Mouse (Mus musculus) E14TG2a.4 (cell line): Measurements from ENCODE around the gene Alg14.

Source experiments
- H3K27me3 ChIP-seq: 2 replicates; pipeline ENCODE4 v1.6.1; 2014; ENCODE audit warnings: low read length, control low read depth; ENCODE audit not compliant: insufficient read depth
- H3K36me3 ChIP-seq: 2 replicates; pipeline ENCODE4 v1.6.1; 2014; ENCODE audit warnings: low read length, control low read depth; ENCODE audit not compliant: insufficient read depth
- H3K4me1 ChIP-seq: replicated peaks from 2 replicates; pipeline ENCODE4 v1.6.1; 2014; ENCODE audit warnings: low read depth, low read length, control low read depth
- H3K4me3 ChIP-seq: replicated peaks from 2 replicates; pipeline ENCODE4 v1.5.1; 2014; ENCODE audit warnings: mild to moderate bottlenecking, low read length
- H3K9me3 ChIP-seq: 2 replicates; pipeline ENCODE4 v1.6.1; 2014; ENCODE audit warnings: low read length, control low read depth
- CTCF ChIP-seq: conservative IDR thresholded peaks from 2 replicates; pipeline ENCODE4 v1.5.1; 2014; ENCODE audit warnings: low read length
- NANOG ChIP-seq: IDR thresholded peaks from 2 replicates; pipeline ENCODE4 v1.6.1; 2014; ENCODE audit warnings: borderline replicate concordance, low read length, mixed read lengths
- POU5F1 ChIP-seq: IDR thresholded peaks from 2 replicates; pipeline ENCODE4 v1.6.1; 2014; ENCODE audit warnings: low read length, borderline replicate concordance

Gene Alg14

DNA sequence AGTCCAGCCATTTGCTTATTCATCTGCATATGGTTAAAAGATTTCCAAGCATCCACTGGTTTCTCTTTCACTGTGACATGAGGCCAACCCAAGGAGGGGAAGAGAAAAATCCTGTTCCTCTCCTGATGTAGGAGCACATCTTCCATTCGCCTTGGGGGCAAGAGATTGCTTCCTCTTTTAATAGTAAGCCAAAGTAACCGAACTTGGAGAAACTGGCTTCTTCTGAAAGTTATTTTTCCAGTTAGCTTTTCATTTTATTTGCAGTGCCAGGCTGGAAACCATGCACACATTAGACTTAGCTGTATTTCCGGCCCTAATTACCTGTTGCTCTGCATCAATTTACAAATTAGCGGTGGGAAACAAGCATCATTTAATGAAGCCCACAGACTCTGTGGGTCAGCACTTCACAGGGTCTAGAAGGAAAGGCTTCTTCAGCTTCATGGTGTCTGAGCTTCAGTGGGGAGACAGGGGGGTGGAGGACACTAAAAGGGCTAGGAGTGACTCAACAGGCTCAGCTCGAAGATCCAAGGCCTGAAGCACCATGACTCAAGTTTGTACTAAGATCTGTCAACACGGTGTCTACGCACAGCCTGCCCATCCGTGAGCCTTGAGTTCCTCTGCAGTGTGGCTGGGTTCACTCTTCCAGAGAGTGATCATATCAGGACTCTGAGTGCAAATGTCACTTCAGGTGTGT lies 80.1 kb downstream of the Alg14 start:
- TF ChIP-seq POU5F1 = no peak
- TF ChIP-seq CTCF = no peak
- TF ChIP-seq NANOG = no peak
- Histone ChIP-seq H3K9me3 (no peaks in the 10 kb centered on the region), H3K27me3 (no peaks in the 10 kb centered on the region), H3K4me3 (no peak overlapping the region), H3K36me3 (no peaks in the 10 kb centered on the region), H3K4me1 (peaks cover 39% of the 10 kb centered on the region)

DNA sequence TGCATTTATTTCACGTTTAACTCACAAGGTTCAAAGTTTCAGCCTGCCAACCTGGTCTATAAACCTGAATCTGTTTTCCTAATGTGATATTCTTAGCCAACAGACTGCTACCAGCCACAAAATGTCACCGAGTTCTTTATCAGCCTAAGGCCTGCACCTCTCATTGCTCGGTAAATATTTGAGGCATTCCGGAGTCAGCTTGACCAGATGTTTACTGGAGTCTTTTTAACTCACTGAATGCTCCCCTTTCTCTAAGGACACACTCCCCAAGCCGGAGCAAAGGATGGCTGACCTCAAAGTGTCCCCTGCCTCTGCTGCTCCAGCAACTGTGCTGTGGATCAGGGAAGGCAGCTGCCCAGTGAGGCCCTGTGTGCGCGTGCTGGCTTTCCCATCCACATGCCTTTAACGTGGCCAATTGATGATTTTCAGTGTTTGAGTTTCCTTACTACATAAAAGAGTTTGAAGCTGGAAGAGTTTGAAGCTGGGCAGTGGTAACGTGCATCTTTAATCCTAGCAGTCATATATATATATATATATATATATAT lies 82.4 kb downstream of the Alg14 start:
- no peak overlapping the region for H3K4me3 ChIP-seq
- H3K27me3 ChIP-seq = no peaks in the 10 kb centered on the region
- H3K4me1 ChIP-seq = peaks cover 41% of the 10 kb centered on the region
- no peaks in the 10 kb centered on the region for H3K36me3 ChIP-seq
- TF ChIP-seq NANOG (no peak), POU5F1 (no peak), CTCF (no peak)
- H3K9me3 ChIP-seq = no peaks in the 10 kb centered on the region

DNA sequence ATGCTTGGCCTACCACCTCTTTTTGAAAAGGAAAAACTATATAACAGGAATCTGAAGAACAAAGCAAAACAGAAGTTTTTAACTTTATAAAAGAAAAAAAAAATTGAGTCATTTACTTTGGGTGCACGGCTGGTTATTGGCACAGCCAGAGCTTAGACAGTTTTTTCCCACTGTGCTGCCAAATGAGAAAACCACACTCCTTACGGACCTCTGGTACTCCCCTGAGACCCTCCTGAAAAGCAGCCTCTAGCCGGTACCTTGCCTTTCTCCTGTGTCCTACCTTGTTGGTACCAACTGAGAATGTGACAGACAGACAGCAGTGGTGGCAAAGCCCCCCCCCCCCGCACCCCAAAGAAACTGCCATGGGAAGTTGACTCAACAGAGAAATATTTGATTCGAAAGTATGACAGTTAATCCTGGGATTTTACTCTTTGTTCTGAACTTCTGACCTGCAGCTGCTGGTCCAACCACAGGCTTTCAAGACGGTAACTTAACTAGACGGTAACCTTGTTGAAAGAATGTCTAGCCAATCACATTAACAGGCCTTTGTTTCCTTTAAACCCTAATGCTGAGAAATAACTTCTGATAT lies 84.1 kb downstream of the Alg14 start:
- H3K27me3 ChIP-seq = no peaks in the 10 kb centered on the region
- H3K4me1 ChIP-seq = peaks cover 26% of the 10 kb centered on the region
- no peaks in the 10 kb centered on the region for H3K36me3 ChIP-seq
- H3K4me3 ChIP-seq = no peak overlapping the region
- H3K9me3 ChIP-seq = no peaks in the 10 kb centered on the region
- no peak for TF ChIP-seq CTCF
- TF ChIP-seq POU5F1 = no peak
- no peak for TF ChIP-seq NANOG

DNA sequence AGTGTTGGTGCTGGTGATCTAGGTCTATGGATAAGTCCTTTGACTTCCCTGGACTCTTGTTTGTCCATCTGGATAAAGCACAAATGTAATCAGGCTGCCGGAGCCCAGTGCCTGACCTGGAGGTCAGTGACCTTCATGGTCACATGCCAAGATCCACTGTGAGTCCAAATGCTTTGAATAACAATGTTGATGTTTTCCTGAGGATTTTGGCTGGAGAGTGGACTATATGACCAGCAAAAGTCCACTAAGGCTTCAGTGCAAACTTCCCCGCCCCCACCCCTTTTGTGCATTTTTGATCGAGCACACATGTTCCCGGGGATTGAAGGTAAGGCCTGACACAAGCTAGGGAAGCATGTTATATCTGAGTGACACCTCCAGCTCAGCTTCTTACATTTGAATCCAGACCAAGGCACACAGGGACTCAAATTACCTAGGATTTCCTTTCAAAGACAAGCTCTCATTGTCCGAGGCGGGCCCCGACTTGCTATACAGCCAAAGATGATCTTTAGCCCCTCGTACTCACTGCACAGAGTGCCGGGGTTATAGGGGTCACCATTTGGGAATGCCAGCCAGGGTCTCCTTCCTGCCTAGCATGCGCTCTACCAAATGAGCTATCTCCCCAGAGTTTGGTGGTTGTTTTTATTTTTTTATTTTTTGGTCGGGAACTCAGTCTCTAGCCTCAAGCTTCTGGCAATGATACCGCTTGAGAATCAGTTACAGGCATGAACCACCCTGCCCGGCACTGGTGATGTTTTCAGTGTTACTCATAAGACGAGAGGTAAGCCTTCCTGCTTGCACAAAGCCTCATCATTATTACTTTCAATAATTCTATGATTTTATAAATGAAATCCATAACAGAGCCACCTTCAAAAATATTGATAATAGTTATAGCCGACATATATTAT lies 87.4 kb downstream of the Alg14 start:
- Histone ChIP-seq H3K4me3 (no peak overlapping the region), H3K4me1 (peaks cover 19% of the 10 kb centered on the region), H3K27me3 (0 out of 2 replicates have a peak, but pooled peaks cover 3% of the 10 kb centered on the region), H3K36me3 (no peaks in the 10 kb centered on the region), H3K9me3 (no peaks in the 10 kb centered on the region)
- TF ChIP-seq CTCF (no peak), POU5F1 (no peak), NANOG (no peak)

DNA sequence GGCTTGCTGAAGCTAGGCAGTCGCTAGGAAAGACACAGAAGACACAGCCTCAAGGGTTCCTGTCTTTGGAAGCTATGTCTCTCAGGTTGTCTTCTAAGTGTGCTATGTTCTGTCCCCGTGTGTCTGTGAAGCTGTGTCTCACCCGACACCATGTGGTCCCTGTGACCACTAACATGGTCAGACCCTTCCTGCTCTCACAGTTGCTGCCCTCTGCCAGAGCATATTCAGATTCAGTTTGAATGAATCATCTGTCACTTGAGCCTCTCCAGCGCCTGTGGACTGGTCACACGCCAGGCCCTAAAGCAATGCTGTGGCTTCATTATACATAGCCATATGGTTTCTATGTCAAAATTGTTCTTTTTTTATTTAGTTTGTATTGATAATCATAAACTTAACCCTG lies 88.1 kb downstream of the Alg14 start:
- Histone ChIP-seq H3K4me3 (no peak overlapping the region), H3K4me1 (peaks cover 17% of the 10 kb centered on the region), H3K36me3 (no peaks in the 10 kb centered on the region), H3K27me3 (0 out of 2 replicates have a peak, but pooled peaks cover 3% of the 10 kb centered on the region), H3K9me3 (no peaks in the 10 kb centered on the region)
- TF ChIP-seq NANOG (no peak), POU5F1 (no peak), CTCF (no peak)

DNA sequence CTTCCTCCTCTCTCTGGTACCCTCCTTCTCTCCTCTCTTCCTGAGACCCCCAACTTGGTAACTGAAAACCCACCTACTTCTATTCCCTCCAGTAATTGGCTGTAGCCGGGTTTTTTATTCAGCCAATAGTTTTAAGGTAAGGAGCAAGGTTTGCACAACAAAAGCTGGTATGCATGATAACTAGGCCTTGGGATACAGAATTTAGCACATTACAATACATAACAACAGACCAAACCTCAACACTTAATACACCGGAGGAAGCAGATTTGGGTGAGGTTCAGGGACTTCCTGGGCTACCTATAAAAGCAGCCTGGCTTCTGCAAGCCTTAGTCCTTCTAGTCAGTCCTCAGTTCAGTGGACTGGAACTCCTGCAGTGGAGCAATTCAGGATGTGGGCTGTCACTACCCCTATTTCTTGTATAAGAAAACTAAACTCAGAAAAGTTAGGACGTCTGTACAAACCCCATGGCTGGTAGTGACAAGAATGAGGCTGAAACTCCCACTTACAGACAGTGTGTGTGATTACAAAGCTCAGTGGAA lies 96.0 kb downstream of the Alg14 start:
- Histone ChIP-seq H3K4me3 (no peak overlapping the region), H3K4me1 (peaks cover 62% of the 10 kb centered on the region), H3K36me3 (no peaks in the 10 kb centered on the region), H3K9me3 (no peaks in the 10 kb centered on the region), H3K27me3 (no peaks in the 10 kb centered on the region)
- TF ChIP-seq CTCF (no peak), POU5F1 (peak; percentile 43; the same call in 1 of the 2 replicates)

DNA sequence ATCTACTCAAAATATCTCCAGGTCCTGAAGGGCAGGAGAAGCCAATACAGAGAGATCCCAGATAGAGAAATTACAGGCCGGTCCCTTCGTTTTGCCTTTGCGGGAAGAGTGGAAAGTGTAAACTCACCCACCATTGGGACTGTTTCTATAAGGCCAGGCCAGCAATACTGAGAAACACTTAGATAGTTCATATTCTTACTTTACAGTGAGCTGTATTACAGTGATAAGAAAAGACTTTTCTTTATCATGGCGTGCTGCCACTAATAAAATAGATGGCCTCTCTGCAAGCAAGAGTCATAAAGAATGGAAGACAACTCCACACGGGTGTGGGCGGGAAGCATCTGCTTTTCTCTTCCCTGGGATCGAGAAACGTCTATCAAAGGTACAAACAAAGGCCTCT lies 97.8 kb downstream of the Alg14 start:
- TF ChIP-seq NANOG = no peak
- TF ChIP-seq CTCF = no peak
- TF ChIP-seq POU5F1 = no peak
- peaks cover 54% of the 10 kb centered on the region for H3K4me1 ChIP-seq
- no peaks in the 10 kb centered on the region for H3K27me3 ChIP-seq
- no peaks in the 10 kb centered on the region for H3K9me3 ChIP-seq
- no peak overlapping the region for H3K4me3 ChIP-seq
- no peaks in the 10 kb centered on the region for H3K36me3 ChIP-seq

DNA sequence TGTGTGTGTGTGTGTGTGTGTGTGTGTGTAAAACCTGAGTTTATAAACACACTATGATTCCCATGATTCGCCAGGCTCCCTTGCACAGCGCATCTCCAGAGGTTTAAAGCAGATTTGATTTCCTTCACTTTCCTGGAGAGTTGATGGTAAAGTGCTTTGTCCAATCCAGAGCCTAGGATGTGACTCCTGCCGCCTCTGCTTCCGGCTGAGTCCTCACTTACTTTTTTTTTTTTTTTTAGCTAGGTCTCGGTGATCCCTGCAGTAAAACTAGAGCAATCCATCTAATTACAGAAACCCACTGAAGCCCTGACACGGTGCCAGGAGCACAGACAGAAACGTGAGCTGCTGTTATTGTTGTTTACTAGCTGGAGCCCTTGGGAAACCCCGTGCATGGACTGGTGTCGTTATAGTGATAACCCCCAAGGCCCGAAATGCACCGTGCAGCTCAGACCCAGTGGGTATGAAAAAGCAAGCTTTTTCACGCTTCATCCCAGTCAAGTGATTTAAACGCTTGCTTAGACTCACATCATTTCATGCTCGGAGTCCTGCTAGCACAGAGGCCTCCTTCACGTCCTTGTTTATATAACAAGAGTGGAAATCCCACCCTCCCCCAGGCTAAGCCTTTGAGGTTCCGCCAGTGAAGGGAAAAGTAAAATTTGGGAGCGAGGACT lies 98.4 kb downstream of the Alg14 start:
- H3K9me3 ChIP-seq = no peaks in the 10 kb centered on the region
- no peak overlapping the region for H3K4me3 ChIP-seq
- H3K4me1 ChIP-seq = peaks cover 54% of the 10 kb centered on the region
- no peaks in the 10 kb centered on the region for H3K27me3 ChIP-seq
- TF ChIP-seq CTCF (no peak), NANOG (no peak), POU5F1 (no peak)
- H3K36me3 ChIP-seq = no peaks in the 10 kb centered on the region
